Mouse (Mus musculus): ENCODE data around the gene Adora1. TPM values are rescaled to one million over a fixed set of nuclear protein-coding genes. Genes with fewer than 3 reads are reported as not detected.

The Adora1 gene
- total RNA-seq, 2 experiments from 2014 or later, result 0.61 to 0.78 TPM

- no peak for DNase-seq (ENCODE audit: low spot score in 2 of 2)
Observed at GRCm38 (mm10) chr1:134240701-134241100, 5.5 kb upstream of the Adora1 start.

- DNase-seq (ENCODE audit: low spot score in 2 of 2), result no peak
Observed at GRCm38 (mm10) chr1:134237438-134237837, 2.2 kb upstream of the Adora1 start.

DNA sequence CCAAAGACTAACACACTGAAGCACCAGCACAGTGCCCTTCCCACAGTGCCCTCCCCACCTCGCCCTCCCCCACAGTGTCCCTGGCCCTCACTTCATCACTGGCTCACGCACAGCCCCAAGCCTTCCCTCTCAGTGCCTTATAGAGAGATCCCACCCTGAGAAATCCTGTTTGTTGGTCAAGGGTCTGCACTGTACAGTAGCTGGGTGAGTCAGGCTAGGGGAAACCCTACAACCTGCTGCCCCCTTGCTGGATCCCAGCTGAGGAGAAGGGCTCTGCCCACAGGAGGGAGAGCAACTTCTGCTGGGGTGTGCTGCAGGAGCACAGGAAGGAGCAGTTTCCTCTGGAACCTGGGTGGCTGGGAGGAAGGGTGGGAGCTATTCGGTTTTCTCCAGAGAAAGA is 911 bp upstream of the Adora1 start:
- DNase-seq (ENCODE audit: low spot score in 2 of 2), result no peak

DNA sequence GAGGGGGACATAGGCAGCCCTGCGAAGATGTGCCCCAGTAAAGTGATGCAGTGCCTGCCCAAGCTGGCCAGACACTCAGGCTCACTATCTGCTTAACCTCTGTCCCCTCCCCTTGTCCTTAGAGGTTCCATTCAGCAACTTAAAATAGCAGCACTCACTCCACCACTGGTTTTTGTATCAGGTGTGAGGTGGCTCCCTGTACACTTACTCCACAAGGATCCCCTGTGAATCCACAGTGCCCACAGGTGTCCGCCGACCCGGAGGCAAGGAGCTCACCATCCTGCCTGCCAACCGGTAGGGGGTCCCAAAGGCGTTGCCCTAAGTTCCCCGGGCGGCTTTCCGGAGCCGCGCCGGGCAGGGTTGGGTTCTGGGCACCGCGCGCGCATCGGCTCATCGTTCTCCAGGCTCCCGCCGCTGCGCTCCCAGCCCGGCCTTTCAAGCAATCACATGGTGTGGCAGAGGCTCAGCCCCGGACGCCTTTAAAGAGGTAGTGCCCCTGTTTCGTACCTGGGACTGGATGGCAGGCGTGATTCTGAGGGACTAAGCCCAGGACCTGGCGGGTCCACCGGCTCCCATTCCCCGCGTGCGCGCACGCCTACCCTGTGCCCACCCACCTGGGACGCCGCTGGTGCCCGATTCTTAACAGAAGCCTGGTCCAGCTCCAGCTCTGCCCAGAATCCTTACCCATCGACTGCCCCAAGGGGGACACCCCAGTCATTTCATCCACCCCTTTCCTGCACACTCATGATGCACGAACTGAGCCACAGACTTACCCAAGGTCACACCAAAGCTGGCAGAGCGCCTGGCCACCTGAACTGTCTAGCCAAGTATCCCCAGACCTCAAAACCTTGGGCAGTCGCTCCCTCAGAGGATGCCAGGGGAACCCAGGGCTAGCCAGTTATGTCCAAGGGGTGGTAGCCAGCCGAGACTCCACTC is 508 bp downstream of the Adora1 start:
- peak in 1 of 2 experiments; percentile 44 for DNase-seq (ENCODE audit: low spot score in 2 of 2)

DNA sequence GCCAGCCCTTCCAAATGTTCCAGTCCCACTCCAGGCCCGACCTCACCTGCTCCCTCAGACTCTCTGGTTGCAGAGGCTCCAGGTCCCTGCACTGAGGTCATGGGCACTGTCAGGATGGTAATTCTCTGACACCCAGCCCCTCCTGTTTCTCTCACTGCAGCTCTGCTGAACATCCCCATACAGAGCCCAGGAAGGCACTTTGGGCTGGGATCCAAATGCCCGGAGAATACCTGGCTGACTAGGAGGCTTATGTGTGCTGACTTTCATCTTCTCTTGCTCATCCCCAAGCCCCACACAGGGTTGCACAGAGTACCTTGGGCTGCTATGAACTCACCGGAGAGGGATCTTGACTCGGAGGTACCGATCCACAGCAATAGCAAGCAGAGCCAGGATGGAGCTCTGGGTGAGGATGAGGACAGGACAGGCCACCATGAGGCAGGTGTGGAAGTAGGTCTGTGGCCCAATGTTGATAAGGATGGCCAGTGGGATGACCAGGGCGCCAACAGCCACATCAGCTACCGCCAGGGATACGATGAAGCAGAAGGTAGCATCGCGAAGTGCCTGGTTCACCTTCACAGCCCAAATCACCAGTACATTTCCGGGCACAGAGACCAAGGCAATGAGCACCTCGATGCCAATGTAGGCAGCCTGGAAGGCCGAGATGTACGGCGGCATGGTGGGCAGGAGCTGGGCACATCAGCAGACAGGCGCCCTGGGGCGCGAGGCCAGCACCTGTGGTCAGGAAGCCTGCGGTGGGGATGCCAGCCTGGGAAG is 1.4 kb downstream of the Adora1 start:
- no peak for DNase-seq (ENCODE audit: low spot score in 2 of 2)

DNA sequence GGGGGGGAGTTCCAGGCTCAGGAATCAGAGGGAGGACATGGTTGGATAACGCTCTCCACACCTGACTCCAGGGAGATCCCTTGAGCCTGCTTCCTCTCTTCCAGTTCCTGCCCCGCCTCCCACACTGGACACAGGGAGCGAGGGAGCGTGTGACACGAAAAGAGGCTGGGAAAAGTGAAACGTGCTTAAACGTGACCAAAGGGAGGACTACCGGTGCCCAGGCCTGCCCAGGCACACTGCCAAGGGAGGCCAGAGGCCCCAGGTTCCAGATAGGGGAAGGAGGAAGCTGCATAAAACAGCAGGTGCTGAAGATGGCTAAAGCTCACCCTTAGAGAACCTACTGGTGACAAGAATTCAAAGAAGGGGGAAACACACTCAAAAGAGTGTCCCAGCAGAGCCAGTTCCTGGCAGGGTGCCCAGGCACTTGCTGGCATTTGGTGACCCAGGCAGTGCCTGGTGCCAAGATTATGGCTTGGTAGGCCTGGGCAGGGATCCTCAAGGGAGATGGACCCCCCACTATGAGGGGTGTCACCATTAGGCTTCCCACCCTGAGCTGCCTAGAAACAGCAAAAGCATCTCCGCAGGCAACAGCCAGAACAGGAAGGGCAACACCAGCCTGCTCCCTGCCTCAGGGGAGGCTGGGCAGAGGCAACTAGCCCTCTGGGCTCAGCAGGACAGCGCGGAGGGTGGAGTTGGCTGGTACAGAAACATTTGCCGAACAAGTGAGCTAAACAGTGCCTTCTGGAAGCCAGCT is 2.3 kb downstream of the Adora1 start:
- DNase-seq (ENCODE audit: low spot score in 2 of 2), result peak in 1 of 2 experiments; percentile 48

DNA sequence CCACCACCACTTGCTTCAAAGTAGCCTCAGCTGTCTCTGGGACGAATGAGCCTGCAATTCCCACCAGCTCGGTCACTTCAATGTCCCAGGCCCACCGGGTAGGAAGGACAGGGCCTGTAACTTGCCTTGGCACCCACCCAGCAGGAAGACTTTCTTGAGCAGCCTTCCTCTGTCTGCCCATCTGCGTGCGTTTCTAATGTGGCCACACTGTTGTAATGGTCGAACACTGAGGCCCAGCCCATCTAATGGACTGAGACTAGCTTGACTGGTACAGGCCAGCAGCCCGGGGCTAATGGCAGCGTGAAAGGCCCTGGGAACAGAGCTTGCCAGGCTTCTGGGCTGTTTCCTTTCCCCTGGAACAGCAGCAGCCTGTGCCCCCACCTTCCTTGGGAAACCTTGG is 2.9 kb downstream of the Adora1 start:
- DNase-seq (ENCODE audit: low spot score in 2 of 2), result no peak

GRCm38 (mm10) chr1:134231681-134232080 is 3.5 kb downstream of the Adora1 start:
- DNase-seq (ENCODE audit: low spot score in 2 of 2), result no peak

- no peak for DNase-seq (ENCODE audit: low spot score in 2 of 2)
Observed at GRCm38 (mm10) chr1:134231270-134231669, 4.0 kb downstream of the Adora1 start.

DNA sequence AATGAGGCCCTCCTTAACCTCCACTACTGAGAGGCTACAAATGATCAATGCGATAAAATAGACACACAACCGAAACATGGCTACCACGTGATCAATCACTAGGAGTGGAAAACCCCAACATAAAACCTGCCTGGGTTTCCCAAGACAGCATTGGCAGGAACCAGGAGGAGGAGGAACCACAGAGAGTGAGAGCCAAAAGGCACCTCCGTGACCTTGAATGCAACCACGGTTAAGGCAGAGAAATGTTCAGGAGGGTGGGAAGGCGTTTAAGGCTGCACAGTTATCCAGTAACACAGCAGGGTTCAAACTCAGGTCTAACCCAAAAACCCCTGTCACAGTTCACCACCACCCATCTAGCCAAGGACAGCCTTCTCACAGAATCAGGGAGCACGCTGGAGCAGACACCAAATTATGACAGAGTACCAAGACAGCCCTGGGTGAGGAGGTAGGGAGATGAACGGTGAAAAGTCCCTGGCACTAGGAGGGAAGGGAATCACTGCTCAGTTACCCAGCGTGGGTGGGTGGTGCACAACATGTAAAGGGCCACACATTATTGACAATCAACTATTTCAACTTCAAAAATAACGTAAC is 4.5 kb downstream of the Adora1 start:
- DNase-seq (ENCODE audit: low spot score in 2 of 2), result no peak

- no peak for DNase-seq (ENCODE audit: low spot score in 2 of 2)
Observed at GRCm38 (mm10) chr1:134229806-134230575, 5.2 kb downstream of the Adora1 start.

DNA sequence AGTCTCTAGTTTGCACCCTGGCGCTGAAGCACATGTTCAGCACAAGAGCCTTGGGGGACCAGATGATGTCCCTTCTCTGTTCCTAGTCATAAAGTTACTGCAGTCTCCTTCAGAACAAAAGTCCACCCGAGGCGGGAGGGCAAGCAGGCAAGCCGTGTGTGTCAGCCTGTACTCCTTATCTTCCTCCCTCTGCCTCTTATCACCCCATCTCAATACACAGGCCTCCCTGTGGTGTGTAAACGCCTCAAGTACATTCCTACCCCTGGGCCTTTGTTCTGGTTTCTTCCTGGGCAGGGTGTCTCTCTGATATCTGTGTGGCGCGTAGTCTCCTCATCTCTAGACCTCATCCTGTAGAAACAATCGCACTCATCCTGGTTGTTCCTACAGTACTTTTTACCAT is 8.5 kb downstream of the Adora1 start:
- DNase-seq (ENCODE audit: low spot score in 2 of 2), result no peak

DNA sequence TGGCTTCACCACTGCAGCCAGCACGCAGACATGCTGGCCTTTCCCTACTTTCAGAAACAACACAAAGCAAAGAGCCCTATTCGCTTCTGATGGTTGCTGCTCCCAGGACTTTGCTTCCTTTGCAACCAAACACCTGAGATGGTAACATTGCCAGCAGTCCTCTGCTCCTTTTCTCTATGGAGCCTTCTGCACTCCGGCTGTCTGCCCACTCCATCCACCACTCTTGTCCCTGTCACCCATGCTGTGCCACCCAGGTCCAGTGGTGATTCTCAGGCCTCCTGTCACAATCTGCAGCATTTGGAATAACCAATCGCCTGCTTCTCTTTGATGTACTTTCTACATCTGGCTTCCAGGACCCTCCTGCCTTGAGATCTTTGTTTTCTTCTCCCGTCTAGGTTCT is 9.9 kb downstream of the Adora1 start:
- no peak for DNase-seq (ENCODE audit: low spot score in 2 of 2)

DNA sequence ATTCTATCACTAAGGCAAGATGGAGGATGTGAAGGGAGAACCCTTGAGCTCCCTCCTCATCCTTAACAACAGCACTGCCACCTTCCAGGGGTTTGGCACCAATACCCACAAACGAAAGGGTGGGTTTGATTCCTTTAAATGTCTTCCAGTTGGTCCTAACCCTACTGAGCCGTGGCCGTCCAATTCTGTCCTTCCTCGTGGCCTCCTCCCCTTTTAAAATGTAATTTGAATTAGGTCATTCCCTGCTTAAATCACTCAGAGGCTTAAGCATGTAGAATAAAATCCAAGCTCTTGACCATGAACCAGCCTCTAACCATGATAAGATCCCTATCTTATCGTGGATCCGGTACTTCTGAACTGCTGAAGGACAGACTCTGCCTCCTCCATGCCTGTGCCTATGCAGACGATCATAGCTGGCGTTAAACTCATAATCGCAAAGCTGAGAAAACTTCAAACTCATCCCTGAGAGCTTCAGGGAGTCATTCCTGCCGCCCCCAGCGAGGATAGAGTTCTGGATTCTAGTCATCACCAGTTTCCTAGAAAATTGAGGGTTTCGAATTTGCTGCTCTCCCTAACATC is 10.5 kb downstream of the Adora1 start:
- no peak for DNase-seq (ENCODE audit: low spot score in 2 of 2)

DNA sequence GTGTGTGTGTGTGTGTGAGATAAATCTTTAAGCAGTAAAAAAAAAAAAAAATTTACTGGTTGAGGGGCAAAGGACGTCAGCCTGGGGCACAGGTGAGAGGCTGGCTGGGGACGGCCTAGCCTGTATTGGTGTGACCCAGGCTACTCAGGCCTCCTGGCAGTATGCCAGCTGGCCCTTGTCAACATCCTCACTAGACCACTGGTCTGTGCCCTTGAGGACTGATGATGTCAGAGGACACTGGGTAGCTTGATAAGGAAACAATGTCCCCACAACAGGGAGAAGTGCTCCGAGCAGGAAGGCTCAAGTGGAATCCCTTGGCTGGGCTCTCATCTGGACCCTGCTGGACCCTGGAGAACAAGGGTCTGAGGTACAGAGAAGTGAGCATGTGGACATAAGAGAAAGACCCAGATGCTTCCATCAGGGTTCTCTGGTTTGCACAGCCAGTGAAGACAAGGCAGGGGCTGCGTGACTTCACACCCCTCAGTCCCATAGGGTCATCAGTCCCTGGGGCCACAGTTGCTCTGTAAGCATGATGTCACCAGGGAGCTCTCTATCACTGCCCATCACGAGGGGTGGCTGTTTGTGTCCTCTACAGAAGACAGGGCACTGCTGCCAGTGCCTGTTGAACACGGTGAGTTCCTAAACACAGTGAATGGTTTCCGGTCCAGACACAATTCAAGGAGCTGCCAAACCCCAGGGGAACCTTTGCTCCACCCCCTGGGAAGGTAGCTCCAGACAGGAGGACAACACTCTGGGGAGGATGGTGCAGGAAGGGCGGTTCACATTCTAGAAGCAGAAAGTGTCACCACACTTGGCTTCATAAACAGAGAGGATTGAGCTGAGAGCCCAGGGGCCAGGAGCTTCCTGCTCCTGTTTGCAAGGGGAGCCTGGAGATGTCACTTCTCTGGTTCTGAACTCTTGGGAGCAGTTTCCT is 12.8 kb downstream of the Adora1 start:
- DNase-seq (ENCODE audit: low spot score in 2 of 2), result no peak

- DNase-seq (ENCODE audit: low spot score in 2 of 2), result no peak
Observed at GRCm38 (mm10) chr1:134221172-134221571, 14.1 kb downstream of the Adora1 start.

- no peak for DNase-seq (ENCODE audit: low spot score in 2 of 2)
Observed at GRCm38 (mm10) chr1:134219608-134220007, 15.6 kb downstream of the Adora1 start.

- DNase-seq (ENCODE audit: low spot score in 2 of 2), result no peak
Observed at GRCm38 (mm10) chr1:134217942-134218341, 17.3 kb downstream of the Adora1 start.

DNA sequence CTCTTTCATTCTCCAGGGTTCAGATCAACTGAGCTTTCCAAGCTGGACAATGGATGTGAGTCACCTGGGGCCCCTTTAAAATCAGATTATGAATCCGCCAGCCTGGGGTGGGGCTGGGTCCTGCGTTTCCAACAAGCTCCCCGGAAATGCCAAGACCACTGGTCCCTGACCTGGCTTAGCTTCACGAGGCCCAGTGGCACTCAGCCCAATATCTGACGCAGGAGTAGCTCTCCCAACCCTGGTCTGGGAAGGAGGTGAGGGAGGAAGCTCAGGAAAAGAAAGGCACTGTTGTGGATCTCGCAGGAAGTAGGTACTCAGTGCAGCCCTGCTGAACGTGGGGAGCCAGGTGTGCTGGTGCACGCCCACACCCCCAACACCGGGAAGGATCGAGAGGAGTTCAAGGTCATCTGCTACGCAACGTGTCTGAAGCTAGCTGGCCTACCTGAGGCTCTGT is 18.2 kb downstream of the Adora1 start:
- DNase-seq (ENCODE audit: low spot score in 2 of 2), result no peak
